Mouse (Mus musculus): ENCODE measurements around the gene Sfxn5. TPM values are rescaled to one million over a fixed set of nuclear protein-coding genes. Genes with fewer than 3 reads are reported as not detected.
A peak's percentile ranks its signal among the peaks of the same experiment; 100 is the strongest.

Gene Sfxn5
- polyA plus RNA-seq, 1 experiment from 2014 or later, result 4.7 TPM

DNA sequence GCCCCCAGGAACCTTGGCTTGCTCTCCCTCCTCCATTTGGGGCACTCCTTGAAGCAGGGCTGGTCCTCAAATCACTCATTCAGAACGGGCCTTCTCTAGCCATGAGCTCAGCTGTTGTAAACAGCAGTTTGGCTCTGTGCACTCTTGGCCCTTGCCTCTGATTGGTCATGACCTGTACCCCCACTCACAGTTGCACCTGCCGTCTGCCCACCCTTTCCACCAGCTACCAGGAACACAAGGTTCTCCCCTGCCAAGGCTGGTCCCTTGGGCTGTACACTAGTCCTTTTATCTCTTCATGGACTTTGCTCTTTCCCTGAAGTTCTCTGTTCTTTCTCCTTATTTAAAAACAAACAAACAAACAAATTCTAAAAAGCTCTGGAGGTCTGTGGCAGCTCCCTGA, 105.7 kb downstream of the Sfxn5 start:
- Histone ChIP-seq H3K27me3 (ENCODE audit: control insufficient read depth, insufficient read depth, low read length) (no peaks in the 10 kb centered on the region), H3K4me3 (ENCODE audit: low read depth, low read length) (no peak overlapping the region)

DNA sequence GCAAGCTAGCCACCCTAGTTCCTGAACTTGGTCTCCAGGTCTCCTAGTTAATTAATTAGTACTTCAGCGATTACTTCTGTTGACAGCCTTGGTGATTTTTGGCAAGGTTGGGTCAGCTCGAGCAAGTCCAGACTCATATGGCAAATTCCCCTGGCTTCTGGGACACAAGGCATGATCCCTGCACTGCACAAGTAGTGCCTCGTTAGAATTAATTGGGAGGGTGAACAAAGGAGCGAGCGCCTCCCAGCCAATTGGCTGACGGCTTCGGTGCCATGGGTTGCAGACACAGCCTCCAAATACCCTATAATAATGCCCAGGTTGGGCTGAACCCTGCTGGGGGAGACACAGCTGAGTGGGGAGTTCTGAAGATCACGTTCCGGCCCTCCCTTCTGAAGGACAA, 106.7 kb downstream of the Sfxn5 start:
- no peaks in the 10 kb centered on the region for H3K36me3 ChIP-seq (replicated peaks; ENCODE audit: control insufficient read depth, insufficient read depth, low read depth, low read length)
- WGBS, result 74% methylated on average over 9 of the region's 9 CpGs
- no peak overlapping the region for H3K9ac ChIP-seq (replicated peaks; ENCODE audit: low read length)
- H3K4me2 ChIP-seq (ENCODE audit: low read depth, low read length), result no peak overlapping the region
- H3K4me1 ChIP-seq (ENCODE audit: control insufficient read depth, insufficient read depth, low read length), result 0 out of 2 replicates have a peak, but pooled peaks cover under 1% of the 10 kb centered on the region
- H3K9me3 ChIP-seq (replicated peaks; ENCODE audit: control insufficient read depth, low read length), result no peaks in the 10 kb centered on the region
- no peak for ATAC-seq (replicated peaks; ENCODE audit: insufficient number of reproducible peaks, low FRiP score, low TSS enrichment, low read depth)
- no peak overlapping the region for H3K27ac ChIP-seq (replicated peaks; ENCODE audit: low read depth, low read length)
- DNase-seq (ENCODE audit: low spot score), result no peak
- H3K4me3 ChIP-seq (ENCODE audit: low read depth, low read length), result no peak overlapping the region
- H3K27me3 ChIP-seq (ENCODE audit: control insufficient read depth, insufficient read depth, low read length), result no peaks in the 10 kb centered on the region

More for the DNA sequence above, 105.7 kb downstream of the Sfxn5 start:
- DNase-seq (ENCODE audit: low spot score), result no peak
- H3K4me1 ChIP-seq (ENCODE audit: control insufficient read depth, insufficient read depth, low read length), result no peaks in the 10 kb centered on the region
- no peak overlapping the region for H3K4me2 ChIP-seq (ENCODE audit: low read depth, low read length)
- ATAC-seq (replicated peaks; ENCODE audit: insufficient number of reproducible peaks, low FRiP score, low TSS enrichment, low read depth), result no peak
- no peaks in the 10 kb centered on the region for H3K9me3 ChIP-seq (replicated peaks; ENCODE audit: control insufficient read depth, low read length)
- WGBS, result 69% methylated on average over 2 of the region's 2 CpGs
- no peak overlapping the region for H3K27ac ChIP-seq (replicated peaks; ENCODE audit: low read depth, low read length)
- no peak overlapping the region for H3K9ac ChIP-seq (replicated peaks; ENCODE audit: low read length)
- H3K36me3 ChIP-seq (replicated peaks; ENCODE audit: control insufficient read depth, insufficient read depth, low read depth, low read length), result no peaks in the 10 kb centered on the region

DNA sequence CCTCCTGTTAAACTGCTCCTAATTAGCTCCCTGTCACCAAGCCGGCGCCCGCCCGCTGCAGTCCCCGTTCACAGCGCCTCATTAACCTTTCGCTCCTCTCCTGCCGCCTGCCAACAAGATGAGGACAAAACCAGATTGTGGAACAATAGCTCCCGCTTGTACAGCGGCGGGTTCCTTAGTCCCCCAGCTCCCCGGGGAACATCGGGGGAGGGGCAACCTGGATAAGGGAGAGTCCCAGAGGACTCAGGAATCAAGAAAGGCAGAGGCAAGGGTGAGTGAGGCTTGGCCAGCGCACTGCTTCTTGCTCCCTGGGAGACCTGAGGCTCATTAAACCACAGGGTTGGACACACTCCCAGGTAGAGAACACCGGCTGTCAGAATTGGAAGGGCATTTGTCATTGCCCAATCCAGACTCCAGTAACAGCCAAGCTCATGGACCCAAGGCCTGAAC, 108.8 kb downstream of the Sfxn5 start:
- H3K27me3 ChIP-seq (ENCODE audit: control insufficient read depth, insufficient read depth, low read length), result no peaks in the 10 kb centered on the region
- no peaks in the 10 kb centered on the region for H3K36me3 ChIP-seq (replicated peaks; ENCODE audit: control insufficient read depth, insufficient read depth, low read depth, low read length)
- WGBS, result 37% methylated on average over 15 of the region's 15 CpGs
- H3K9me3 ChIP-seq (replicated peaks; ENCODE audit: control insufficient read depth, low read length), result no peaks in the 10 kb centered on the region
- DNase-seq (ENCODE audit: low spot score) (no peak), ATAC-seq (replicated peaks; ENCODE audit: insufficient number of reproducible peaks, low FRiP score, low TSS enrichment, low read depth) (no peak)
- peaks cover 5% of the 10 kb centered on the region for H3K4me1 ChIP-seq (ENCODE audit: control insufficient read depth, insufficient read depth, low read length)
- H3K27ac ChIP-seq (replicated peaks; ENCODE audit: low read depth, low read length), result no peak overlapping the region
- H3K4me2 ChIP-seq (ENCODE audit: low read depth, low read length), result no peak overlapping the region
- no peak overlapping the region for H3K9ac ChIP-seq (replicated peaks; ENCODE audit: low read length)
- no peak overlapping the region for H3K4me3 ChIP-seq (ENCODE audit: low read depth, low read length)

DNA sequence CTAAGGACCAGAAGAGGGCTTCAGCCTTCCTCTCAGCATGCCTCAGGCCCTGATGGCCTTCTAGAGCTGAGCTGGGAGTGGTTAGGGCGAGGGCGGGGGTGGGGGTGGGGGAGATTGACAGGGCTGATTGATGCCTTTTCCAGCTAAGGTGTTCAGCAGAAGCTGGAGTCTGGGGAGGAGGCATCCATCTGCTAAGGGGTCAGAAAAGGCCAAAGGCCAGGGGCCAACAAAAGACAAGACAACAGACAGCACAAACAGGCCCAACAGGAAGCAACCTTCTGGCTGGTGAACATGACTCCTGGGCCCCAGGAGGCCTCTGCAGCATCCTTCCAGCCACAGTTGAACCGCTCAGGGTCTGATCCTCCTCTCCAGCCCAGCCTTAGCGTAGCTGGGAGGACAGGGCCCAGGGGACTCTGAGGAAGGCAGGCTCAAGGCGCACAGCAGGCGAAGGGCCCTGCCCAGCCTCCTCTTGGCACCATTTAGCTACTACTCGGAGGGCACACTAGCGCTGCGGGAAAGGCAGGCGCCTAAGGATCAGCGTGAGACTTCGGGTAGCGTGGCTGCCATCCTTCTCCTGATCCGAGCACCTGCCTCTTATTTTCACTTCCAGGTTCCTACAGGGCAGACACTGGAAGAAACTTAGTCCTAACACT, 109.6 kb downstream of the Sfxn5 start:
- DNase-seq (ENCODE audit: low spot score), result no peak
- peaks cover 9% of the 10 kb centered on the region for H3K4me1 ChIP-seq (ENCODE audit: control insufficient read depth, insufficient read depth, low read length)
- H3K9me3 ChIP-seq (replicated peaks; ENCODE audit: control insufficient read depth, low read length), result no peaks in the 10 kb centered on the region
- no peak overlapping the region for H3K9ac ChIP-seq (replicated peaks; ENCODE audit: low read length)
- ATAC-seq (replicated peaks; ENCODE audit: insufficient number of reproducible peaks, low FRiP score, low TSS enrichment, low read depth), result no peak
- no peaks in the 10 kb centered on the region for H3K27me3 ChIP-seq (ENCODE audit: control insufficient read depth, insufficient read depth, low read length)
- no peaks in the 10 kb centered on the region for H3K36me3 ChIP-seq (replicated peaks; ENCODE audit: control insufficient read depth, insufficient read depth, low read depth, low read length)
- 24% methylated on average over 14 of the region's 14 CpGs for WGBS
- no peak overlapping the region for H3K4me2 ChIP-seq (ENCODE audit: low read depth, low read length)
- no peak overlapping the region for H3K4me3 ChIP-seq (ENCODE audit: low read depth, low read length)
- no peak overlapping the region for H3K27ac ChIP-seq (replicated peaks; ENCODE audit: low read depth, low read length)

DNA sequence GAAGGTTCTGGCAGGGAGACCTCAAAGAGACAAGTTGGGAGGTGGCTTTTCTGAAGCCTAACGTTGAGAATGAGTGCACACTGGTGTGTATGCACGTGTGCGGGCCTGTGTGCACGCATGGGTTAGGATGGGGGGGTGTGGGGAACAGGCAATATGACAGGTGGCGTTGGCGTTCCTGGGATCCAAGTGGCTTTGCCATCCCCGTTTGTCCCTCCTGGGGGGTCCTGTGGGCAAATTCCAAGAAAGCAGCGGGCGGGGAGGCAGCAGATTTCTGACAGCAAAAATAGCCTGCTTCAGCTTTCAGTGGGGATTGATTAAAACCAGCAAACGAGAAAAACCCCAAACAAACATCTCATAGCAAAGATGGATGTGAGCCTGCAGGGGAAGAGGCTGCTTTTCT, 110.7 kb downstream of the Sfxn5 start:
- H3K4me3 ChIP-seq (ENCODE audit: low read depth, low read length), result no peak overlapping the region
- H3K4me2 ChIP-seq (ENCODE audit: low read depth, low read length), result no peak overlapping the region
- H3K4me1 ChIP-seq (ENCODE audit: control insufficient read depth, insufficient read depth, low read length), result peaks cover 9% of the 10 kb centered on the region
- H3K36me3 ChIP-seq (replicated peaks; ENCODE audit: control insufficient read depth, insufficient read depth, low read depth, low read length), result no peaks in the 10 kb centered on the region
- 76% methylated on average over 10 of the region's 10 CpGs for WGBS
- H3K9me3 ChIP-seq (replicated peaks; ENCODE audit: control insufficient read depth, low read length), result no peaks in the 10 kb centered on the region
- ATAC-seq (replicated peaks; ENCODE audit: insufficient number of reproducible peaks, low FRiP score, low TSS enrichment, low read depth) (no peak), DNase-seq (ENCODE audit: low spot score) (no peak)
- no peak overlapping the region for H3K27ac ChIP-seq (replicated peaks; ENCODE audit: low read depth, low read length)
- no peaks in the 10 kb centered on the region for H3K27me3 ChIP-seq (ENCODE audit: control insufficient read depth, insufficient read depth, low read length)
- H3K9ac ChIP-seq (replicated peaks; ENCODE audit: low read length), result no peak overlapping the region

DNA sequence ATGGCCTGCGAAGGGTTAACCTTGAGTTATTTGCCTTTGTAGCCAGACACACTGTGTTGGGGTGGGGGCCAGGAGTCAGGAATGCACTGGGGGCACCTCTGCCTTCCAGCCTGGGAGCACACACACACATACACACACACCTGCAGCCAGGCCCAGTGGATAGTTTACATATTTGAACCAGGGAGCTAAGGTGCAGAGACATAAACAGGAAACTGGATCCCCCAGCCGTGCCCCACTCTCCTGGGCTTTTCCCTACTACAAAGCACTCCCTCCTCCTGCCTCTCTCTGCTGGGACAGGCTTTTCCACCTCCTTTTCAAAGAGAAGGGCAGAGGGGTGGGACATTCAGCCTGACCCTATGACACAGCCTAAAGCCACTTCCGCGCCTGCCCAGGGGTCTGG, 112.3 kb downstream of the Sfxn5 start:
- 28% methylated on average over 4 of the region's 4 CpGs for WGBS
- DNase-seq (ENCODE audit: low spot score) (peak; percentile 60), ATAC-seq (replicated peaks; ENCODE audit: insufficient number of reproducible peaks, low FRiP score, low TSS enrichment, low read depth) (peak; percentile 54)
- Histone ChIP-seq H3K9me3 (replicated peaks; ENCODE audit: control insufficient read depth, low read length) (no peaks in the 10 kb centered on the region), H3K4me2 (ENCODE audit: low read depth, low read length) (no peak overlapping the region), H3K27ac (replicated peaks; ENCODE audit: low read depth, low read length) (peak overlapping the region; percentile 35; the same call in 1 of the 2 replicates), H3K9ac (replicated peaks; ENCODE audit: low read length) (no peak overlapping the region; the same call in 1 of the 2 replicates), H3K4me1 (ENCODE audit: control insufficient read depth, insufficient read depth, low read length) (peaks cover 9% of the 10 kb centered on the region), H3K36me3 (replicated peaks; ENCODE audit: control insufficient read depth, insufficient read depth, low read depth, low read length) (no peaks in the 10 kb centered on the region), H3K4me3 (ENCODE audit: low read depth, low read length) (no peak overlapping the region), H3K27me3 (ENCODE audit: control insufficient read depth, insufficient read depth, low read length) (no peaks in the 10 kb centered on the region)

DNA sequence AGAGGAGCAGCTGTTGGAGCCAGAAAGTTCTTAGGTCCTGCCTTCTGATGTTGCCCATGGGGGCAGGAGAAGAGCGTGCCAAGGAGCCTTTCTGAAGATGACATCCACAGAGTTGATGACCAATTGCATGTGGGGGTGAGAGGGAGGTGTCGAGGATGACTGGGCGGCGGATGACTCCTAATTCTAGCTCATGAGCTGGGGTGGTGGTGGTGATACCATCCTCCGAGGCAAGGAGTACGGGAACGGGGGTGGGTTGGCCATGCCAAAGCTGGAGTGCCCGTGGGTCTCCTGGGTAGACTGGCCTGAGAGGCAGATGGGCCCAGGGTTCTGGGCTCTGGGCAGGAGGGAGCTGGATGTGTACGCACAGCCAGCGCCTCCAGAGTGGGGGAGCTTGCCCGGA, 113.5 kb downstream of the Sfxn5 start:
- ATAC-seq (replicated peaks; ENCODE audit: insufficient number of reproducible peaks, low FRiP score, low TSS enrichment, low read depth), result no peak
- WGBS, result 94% methylated on average over 11 of the region's 11 CpGs
- no peaks in the 10 kb centered on the region for H3K27me3 ChIP-seq (ENCODE audit: control insufficient read depth, insufficient read depth, low read length)

DNA sequence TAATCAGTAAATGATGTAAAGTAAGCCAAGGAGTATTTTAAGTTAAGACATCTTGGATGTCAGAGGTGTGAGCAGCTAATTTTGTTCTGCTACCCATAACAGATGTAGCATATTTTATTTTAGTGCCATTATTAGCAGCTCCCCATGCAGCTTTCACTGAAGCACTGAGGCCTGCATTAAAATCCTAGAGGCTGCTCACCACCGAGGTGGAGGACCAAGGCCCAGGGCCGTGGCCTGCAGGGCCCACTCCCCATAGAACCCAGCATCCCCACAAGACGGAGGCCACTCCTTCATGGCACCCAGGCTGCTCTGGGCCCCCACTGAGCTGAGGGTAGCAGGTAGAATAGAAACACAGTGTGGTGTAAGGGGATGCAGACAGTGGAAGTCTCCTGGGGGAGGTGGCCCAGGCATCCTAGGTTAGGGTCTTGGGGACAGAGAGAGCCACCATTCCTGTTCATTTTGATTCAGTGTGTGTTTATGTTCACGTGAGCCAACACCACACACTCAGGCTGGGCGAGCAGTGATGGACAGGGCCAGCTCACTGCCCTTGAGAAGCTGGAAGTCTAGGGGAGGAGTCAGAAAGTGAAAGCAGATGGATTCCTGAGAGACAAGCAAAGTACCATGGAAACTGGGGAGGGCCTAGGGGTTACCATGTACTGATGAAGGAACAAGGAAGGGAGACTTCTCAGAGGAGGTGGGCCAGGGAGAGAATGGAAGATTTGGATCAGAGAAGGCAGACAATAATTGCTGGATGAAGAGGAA, 114.4 kb downstream of the Sfxn5 start:
- Histone ChIP-seq H3K4me2 (ENCODE audit: low read depth, low read length) (no peak overlapping the region), H3K4me1 (ENCODE audit: control insufficient read depth, insufficient read depth, low read length) (peaks cover 9% of the 10 kb centered on the region), H3K27me3 (ENCODE audit: control insufficient read depth, insufficient read depth, low read length) (no peaks in the 10 kb centered on the region), H3K27ac (replicated peaks; ENCODE audit: low read depth, low read length) (no peak overlapping the region; the same call in 1 of the 2 replicates), H3K9ac (replicated peaks; ENCODE audit: low read length) (no peak overlapping the region), H3K9me3 (replicated peaks; ENCODE audit: control insufficient read depth, low read length) (no peaks in the 10 kb centered on the region), H3K36me3 (replicated peaks; ENCODE audit: control insufficient read depth, insufficient read depth, low read depth, low read length) (no peaks in the 10 kb centered on the region), H3K4me3 (ENCODE audit: low read depth, low read length) (no peak overlapping the region)
- ATAC-seq (replicated peaks; ENCODE audit: insufficient number of reproducible peaks, low FRiP score, low TSS enrichment, low read depth) (no peak; the same call in 1 of the 2 replicates), DNase-seq (ENCODE audit: low spot score) (peak; percentile 71)
- WGBS, result 43% methylated on average over 5 of the region's 5 CpGs

More for the DNA sequence above, 113.5 kb downstream of the Sfxn5 start:
- H3K4me1 ChIP-seq (ENCODE audit: control insufficient read depth, insufficient read depth, low read length), result peaks cover 9% of the 10 kb centered on the region
- H3K9me3 ChIP-seq (replicated peaks; ENCODE audit: control insufficient read depth, low read length), result no peaks in the 10 kb centered on the region
- H3K4me3 ChIP-seq (ENCODE audit: low read depth, low read length), result no peak overlapping the region
- H3K9ac ChIP-seq (replicated peaks; ENCODE audit: low read length), result no peak overlapping the region
- no peak overlapping the region for H3K27ac ChIP-seq (replicated peaks; ENCODE audit: low read depth, low read length)
- no peak overlapping the region for H3K4me2 ChIP-seq (ENCODE audit: low read depth, low read length)
- H3K36me3 ChIP-seq (replicated peaks; ENCODE audit: control insufficient read depth, insufficient read depth, low read depth, low read length), result no peaks in the 10 kb centered on the region
- no peak for DNase-seq (ENCODE audit: low spot score)
